Mouse (Mus musculus): ENCODE results near the gene Znrf4. TPM values are rescaled to one million over a fixed set of nuclear protein-coding genes. Genes with fewer than 3 reads are reported as not detected.

Gene Znrf4
- polyA plus RNA-seq, 1 experiment: not detected

- Histone ChIP-seq H3K4me3 (replicated peaks; ENCODE audit: control insufficient read depth, low read depth, low read length) (no peak overlapping the region), H3K4me1 (ENCODE audit: control insufficient read depth, insufficient read depth, low read length) (peaks cover 3% of the 10 kb centered on the region; the same call in 1 of the 2 replicates), H3K27ac (ENCODE audit: control insufficient read depth, insufficient read depth, low read depth, low read length, poor library complexity) (no peak overlapping the region)
- peak; percentile 95 for TF ChIP-seq CTCF (IDR thresholded peaks at IDR 0.05; ENCODE audit: control insufficient read depth, insufficient read depth, low read length)
- TF ChIP-seq POLR2A (IDR thresholded peaks at IDR 0.05; ENCODE audit: borderline replicate concordance, control insufficient read depth, low read depth, low read length): no peak; the same call in 1 of the 2 replicates
- WGBS: 12% methylated on average over 6 of the region's 6 CpGs
Measured at GRCm38 (mm10) chr17:56479358-56479757, 32.9 kb downstream of the Znrf4 start.

GRCm38 (mm10) chr17:56478191-56478611 is 34.0 kb downstream of the Znrf4 start:
- Histone ChIP-seq H3K4me1 (ENCODE audit: control insufficient read depth, insufficient read depth, low read length) (peaks cover 3% of the 10 kb centered on the region; the same call in 1 of the 2 replicates), H3K4me3 (replicated peaks; ENCODE audit: control insufficient read depth, low read depth, low read length) (no peak overlapping the region), H3K27ac (ENCODE audit: control insufficient read depth, insufficient read depth, low read depth, low read length, poor library complexity) (no peak overlapping the region)
- no peak for TF ChIP-seq POLR2A (IDR thresholded peaks at IDR 0.05; ENCODE audit: borderline replicate concordance, control insufficient read depth, low read depth, low read length)
- 37% methylated on average over 11 of the region's 11 CpGs for WGBS

GRCm38 (mm10) chr17:56477191-56477818 is 34.9 kb downstream of the Znrf4 start:
- Histone ChIP-seq H3K27ac (ENCODE audit: control insufficient read depth, insufficient read depth, low read depth, low read length, poor library complexity) (no peak overlapping the region), H3K4me3 (replicated peaks; ENCODE audit: control insufficient read depth, low read depth, low read length) (no peak overlapping the region), H3K4me1 (ENCODE audit: control insufficient read depth, insufficient read depth, low read length) (no peaks in the 10 kb centered on the region; the same call in 1 of the 2 replicates)
- 88% methylated on average over 19 of the region's 19 CpGs for WGBS
- TF ChIP-seq POLR2A (IDR thresholded peaks at IDR 0.05; ENCODE audit: borderline replicate concordance, control insufficient read depth, low read depth, low read length) (no peak), CTCF (IDR thresholded peaks at IDR 0.05; ENCODE audit: control insufficient read depth, insufficient read depth, low read length) (no peak)

- Histone ChIP-seq H3K4me3 (replicated peaks; ENCODE audit: control insufficient read depth, low read depth, low read length) (peak within 1 kb of the TSS; percentile 65), H3K27ac (ENCODE audit: control insufficient read depth, insufficient read depth, low read depth, low read length, poor library complexity) (no peak within 1 kb of the TSS), H3K4me1 (ENCODE audit: control insufficient read depth, insufficient read depth, low read length) (no peaks in the 10 kb centered on the region; the same call in 1 of the 2 replicates)
- no peak for TF ChIP-seq CTCF (IDR thresholded peaks at IDR 0.05; ENCODE audit: control insufficient read depth, insufficient read depth, low read length)
- TF ChIP-seq POLR2A (IDR thresholded peaks at IDR 0.05; ENCODE audit: borderline replicate concordance, control insufficient read depth, low read depth, low read length): no peak
- WGBS: 2% methylated on average over 27 of the region's 27 CpGs
Measured at GRCm38 (mm10) chr17:56476402-56476752, 35.9 kb downstream of the Znrf4 start, which contains the start of gene Ptprs. Gene Ptprs, minus strand, starts transcription at chr17:56476483.

GRCm38 (mm10) chr17:56475584-56476401 is 36.4 kb downstream of the Znrf4 start:
- under 1% methylated on average over 66 of the region's 66 CpGs for WGBS

GRCm38 (mm10) chr17:56474831-56475581 is 37.2 kb downstream of the Znrf4 start:
- Histone ChIP-seq H3K4me1 (ENCODE audit: control insufficient read depth, insufficient read depth, low read length) (no peaks in the 10 kb centered on the region; the same call in 1 of the 2 replicates), H3K27ac (ENCODE audit: control insufficient read depth, insufficient read depth, low read depth, low read length, poor library complexity) (no peak overlapping the region; the same call in 1 of the 2 replicates), H3K4me3 (replicated peaks; ENCODE audit: control insufficient read depth, low read depth, low read length) (no peak overlapping the region)
- 3% methylated on average over 24 of the region's 24 CpGs for WGBS
- TF ChIP-seq CTCF (IDR thresholded peaks at IDR 0.05; ENCODE audit: control insufficient read depth, insufficient read depth, low read length): no peak
- TF ChIP-seq POLR2A (IDR thresholded peaks at IDR 0.05; ENCODE audit: borderline replicate concordance, control insufficient read depth, low read depth, low read length): no peak

More at GRCm38 (mm10) chr17:56475584-56476401, 36.4 kb downstream of the Znrf4 start:
- no peak for TF ChIP-seq CTCF (IDR thresholded peaks at IDR 0.05; ENCODE audit: control insufficient read depth, insufficient read depth, low read length)
- no peak for TF ChIP-seq POLR2A (IDR thresholded peaks at IDR 0.05; ENCODE audit: borderline replicate concordance, control insufficient read depth, low read depth, low read length)
- peak overlapping the region; percentile 65 for H3K4me3 ChIP-seq (replicated peaks; ENCODE audit: control insufficient read depth, low read depth, low read length)
- H3K4me1 ChIP-seq (ENCODE audit: control insufficient read depth, insufficient read depth, low read length): no peaks in the 10 kb centered on the region; the same call in 1 of the 2 replicates
- no peak overlapping the region for H3K27ac ChIP-seq (ENCODE audit: control insufficient read depth, insufficient read depth, low read depth, low read length, poor library complexity)

- no peak for TF ChIP-seq POLR2A (IDR thresholded peaks at IDR 0.05; ENCODE audit: borderline replicate concordance, control insufficient read depth, low read depth, low read length)
- no peak for TF ChIP-seq CTCF (IDR thresholded peaks at IDR 0.05; ENCODE audit: control insufficient read depth, insufficient read depth, low read length)
- no peaks in the 10 kb centered on the region; the same call in 1 of the 2 replicates for H3K4me1 ChIP-seq (ENCODE audit: control insufficient read depth, insufficient read depth, low read length)
- WGBS: 4% methylated on average over 32 of the region's 32 CpGs
- H3K27ac ChIP-seq (ENCODE audit: control insufficient read depth, insufficient read depth, low read depth, low read length, poor library complexity): no peak overlapping the region; the same call in 1 of the 2 replicates
- H3K4me3 ChIP-seq (replicated peaks; ENCODE audit: control insufficient read depth, low read depth, low read length): no peak overlapping the region
Measured at GRCm38 (mm10) chr17:56474311-56474830, 37.9 kb downstream of the Znrf4 start.
